Mouse (Mus musculus) embryonic fibroblast, embryonic 13.5 days (primary cell): ENCODE results near the gene Tmem79. TPM values are rescaled to one million over a fixed set of nuclear protein-coding genes. Genes with fewer than 3 reads are reported as not detected.
"Not testable (repeated sequence)": the region's sequence is repeated elsewhere in the genome, so short reads cannot be mapped to it uniquely, and the experiment has no call there.

ENCODE experiments used
- H3K27ac ChIP-seq: 2 replicates; pipeline ENCODE4 v1.5.1; 2012; ENCODE audit warnings: low read length, control low read depth, inconsistent platforms; ENCODE audit not compliant: insufficient read depth
- H3K4me1 ChIP-seq: 2 replicates; pipeline ENCODE4 v1.6.1; 2011; ENCODE audit warnings: low read length; ENCODE audit not compliant: control insufficient read depth, insufficient read depth
- H3K4me3 ChIP-seq: 2 replicates; pipeline ENCODE4 v1.5.1; 2011; ENCODE audit warnings: mild to moderate bottlenecking, control low read depth, low read length; ENCODE audit not compliant: insufficient read depth
- CTCF ChIP-seq: IDR thresholded peaks from 2 replicates; pipeline ENCODE4 v1.5.1; 2011; ENCODE audit warnings: mild to moderate bottlenecking, control low read depth, low read length, moderate library complexity, borderline replicate concordance; ENCODE audit not compliant: insufficient read depth
- POLR2A ChIP-seq: IDR thresholded peaks from 2 replicates; pipeline ENCODE4 v1.6.1; 2011; ENCODE audit warnings: low read depth, mild to moderate bottlenecking, control low read depth, low read length, moderate library complexity
- polyA plus RNA-seq: library from polyadenylated mRNA; stranded (reverse); fragments of >200 nt; gene quantifications from 2 replicates; pipeline ENCODE4 v1.2.4, GENCODE M21; 2011; ENCODE audit warnings: low read depth; ENCODE audit not compliant: missing spikeins, insufficient read length

Tmem79 gene
- polyA plus RNA-seq, 1 experiment = 1.4 TPM

DNA sequence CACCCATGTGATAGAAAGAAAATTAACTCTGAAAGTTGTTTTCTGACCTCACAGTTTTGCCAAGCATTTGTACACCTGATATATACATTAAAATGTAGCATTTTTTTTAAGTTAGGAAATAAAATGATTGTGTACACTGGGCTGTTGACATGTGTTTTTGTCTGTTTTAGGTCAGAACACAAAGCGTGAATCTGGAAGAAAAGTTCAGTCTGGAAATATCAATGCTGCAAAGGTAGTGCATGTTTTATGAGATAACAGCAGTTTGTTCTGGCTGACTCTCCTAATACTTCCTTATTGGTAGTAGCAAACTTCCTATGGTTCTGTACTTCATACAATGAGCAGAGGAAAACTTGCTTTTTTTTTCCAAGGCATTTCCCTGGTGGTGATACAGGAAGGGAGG lies 36.8 kb downstream of the Tmem79 start:
- H3K4me1 ChIP-seq = no peaks in the 10 kb centered on the region
- no peak overlapping the region for H3K27ac ChIP-seq
- TF ChIP-seq POLR2A (no peak), CTCF (no peak)
- H3K4me3 ChIP-seq = no peak overlapping the region

DNA sequence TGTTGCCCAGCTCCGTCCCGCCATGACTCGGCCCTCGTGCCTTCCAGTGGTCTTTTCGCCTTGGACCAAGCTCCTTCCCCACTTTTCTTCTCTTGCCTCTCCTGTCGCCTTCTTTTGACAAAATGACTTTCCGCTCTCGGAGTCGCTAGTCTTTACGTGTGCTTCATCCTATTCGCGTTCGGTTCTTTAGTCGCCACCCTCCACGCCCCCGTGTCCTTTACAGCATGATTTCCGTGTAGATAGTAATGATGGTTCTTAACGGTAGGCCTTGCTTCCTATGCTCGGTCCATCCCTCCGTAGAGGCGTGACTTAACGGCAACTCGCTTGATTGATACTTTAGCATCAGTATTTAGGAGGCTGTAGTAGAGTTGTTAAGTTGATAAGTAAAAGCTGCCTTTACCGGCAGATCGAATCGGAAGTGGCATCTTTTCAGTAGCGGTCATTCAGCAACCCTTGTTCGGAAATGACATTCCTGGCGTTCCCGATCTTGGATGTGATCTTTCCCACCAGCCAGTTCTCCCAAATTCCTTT lies 38.6 kb downstream of the Tmem79 start:
- TF ChIP-seq CTCF (no peak), POLR2A (no peak; the same call in 1 of the 2 replicates)
- H3K4me3 ChIP-seq = peak overlapping the region; percentile 92
- H3K27ac ChIP-seq = peak overlapping the region; percentile 81
- H3K4me1 ChIP-seq = no peaks in the 10 kb centered on the region

DNA sequence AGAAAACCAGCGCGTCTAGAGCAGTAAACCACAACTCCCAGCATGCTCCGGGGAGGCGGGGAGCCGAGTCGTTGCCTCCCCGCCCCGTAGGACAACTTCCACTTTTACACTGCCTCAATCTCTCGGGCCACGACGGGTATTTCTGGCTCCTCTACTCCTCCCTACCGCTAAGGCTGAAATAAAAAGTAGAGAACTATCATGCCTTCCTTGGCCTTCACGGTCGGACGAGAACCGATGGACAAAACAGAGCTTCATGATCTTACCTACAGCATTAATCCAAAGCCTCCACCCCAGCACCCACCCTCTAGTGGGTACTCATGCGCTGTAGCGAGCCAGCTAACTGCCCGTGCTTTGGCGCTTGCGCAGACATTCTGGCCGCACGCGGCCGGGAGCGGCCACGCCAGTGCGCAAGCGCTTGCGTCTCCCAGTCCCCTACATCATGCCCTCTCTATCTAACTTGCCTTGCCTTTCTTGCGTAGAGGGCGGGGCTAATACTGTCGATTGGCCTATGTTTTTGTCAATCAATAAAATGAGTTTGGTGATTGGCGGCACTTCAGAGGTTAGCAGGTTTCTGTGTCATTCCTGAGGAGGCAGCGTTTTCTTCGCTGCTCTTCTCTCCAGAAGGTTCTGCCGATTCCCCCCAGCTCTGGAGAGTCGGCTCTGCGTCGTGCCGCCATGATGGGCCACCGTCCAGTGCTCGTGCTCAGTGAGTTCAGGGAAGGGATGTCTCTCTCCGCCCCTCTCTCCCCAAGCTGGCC lies 39.2 kb downstream of the Tmem79 start, which contains the start of the genes Tsacc and Cct3:
Tsacc (minus strand) TSS at position 439 of the 758 bp plus-strand sequence.
Cct3 (plus strand) TSS at position 556 of the 758 bp plus-strand sequence.
- Histone ChIP-seq H3K27ac (peak within 1 kb of the TSS; percentile 81), H3K4me1 (no peaks in the 10 kb centered on the region), H3K4me3 (peak within 1 kb of the TSS; percentile 92)
- TF ChIP-seq POLR2A = peak; percentile 91
- TF ChIP-seq CTCF = no peak

DNA sequence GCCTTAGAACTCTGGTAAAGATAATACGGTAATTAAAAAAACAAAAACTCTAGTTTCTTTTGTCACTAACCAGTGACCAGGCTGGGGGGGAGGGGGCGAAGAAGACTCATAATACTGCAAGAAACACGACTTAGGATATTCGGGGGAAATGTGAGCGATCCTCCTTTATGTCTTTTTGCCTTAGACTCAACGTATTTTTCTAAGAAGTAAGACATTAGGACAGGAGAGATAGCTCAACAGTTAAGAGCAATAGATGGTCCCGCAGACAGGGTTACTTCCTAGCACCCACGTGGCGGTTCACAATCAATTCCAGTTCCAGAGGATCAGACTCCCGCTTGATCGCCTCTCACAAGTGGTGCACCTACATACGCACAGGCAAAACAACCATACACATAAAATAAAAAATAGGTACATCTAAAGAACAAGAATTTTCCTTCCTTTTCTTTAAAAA lies 39.8 kb downstream of the Tmem79 start:
- H3K4me3 ChIP-seq = peak overlapping the region; percentile 55
- H3K4me1 ChIP-seq = no peaks in the 10 kb centered on the region
- TF ChIP-seq CTCF (no peak), POLR2A (no peak; the same call in 1 of the 2 replicates)
- peak overlapping the region; percentile 77 for H3K27ac ChIP-seq

DNA sequence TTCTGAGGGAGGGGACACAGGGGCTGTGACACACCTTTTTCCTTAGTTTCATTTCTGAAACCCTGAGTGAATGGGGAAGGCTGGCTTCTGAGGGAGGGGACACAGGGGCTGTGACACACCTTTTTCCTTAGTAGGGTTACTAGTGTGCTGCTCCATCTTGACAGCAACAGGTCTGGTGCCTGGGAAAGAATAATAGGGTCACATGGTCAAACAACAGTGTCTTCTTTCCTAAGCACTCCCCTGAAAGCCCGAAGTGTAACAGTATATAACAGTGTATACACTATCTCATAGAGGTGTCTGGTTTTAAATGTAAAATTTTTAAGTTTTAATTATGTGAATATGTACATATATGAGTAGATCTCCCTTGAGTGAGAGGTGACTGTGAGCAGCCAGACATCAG lies 40.7 kb downstream of the Tmem79 start:
- not testable (repeated sequence) for H3K27ac ChIP-seq, H3K4me1 ChIP-seq
- peak overlapping the region; percentile 55; the same call in 1 of the 2 replicates for H3K4me3 ChIP-seq

DNA sequence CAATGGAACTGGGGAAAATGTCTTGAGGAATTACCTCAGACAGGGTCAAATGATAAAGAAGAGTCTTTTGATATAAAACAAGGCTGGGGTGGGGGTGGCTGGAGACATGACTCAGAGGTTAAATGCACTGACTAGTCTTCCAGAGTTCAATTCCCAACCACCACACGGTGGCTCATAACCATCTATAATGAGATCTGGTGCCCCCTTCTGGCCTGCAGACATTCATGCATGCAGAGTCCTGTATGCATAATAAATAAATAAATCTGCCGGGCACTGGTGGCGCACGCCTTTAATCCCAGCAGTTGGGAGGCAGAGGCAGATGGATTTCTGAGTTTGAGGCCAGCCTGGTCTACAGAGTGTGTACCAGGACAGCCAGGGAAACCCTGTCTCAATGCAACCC lies 44.0 kb downstream of the Tmem79 start:
- no peaks in the 10 kb centered on the region for H3K4me1 ChIP-seq
- TF ChIP-seq CTCF = no peak
- no peak for TF ChIP-seq POLR2A
- no peak overlapping the region for H3K27ac ChIP-seq
- H3K4me3 ChIP-seq = no peak overlapping the region

DNA sequence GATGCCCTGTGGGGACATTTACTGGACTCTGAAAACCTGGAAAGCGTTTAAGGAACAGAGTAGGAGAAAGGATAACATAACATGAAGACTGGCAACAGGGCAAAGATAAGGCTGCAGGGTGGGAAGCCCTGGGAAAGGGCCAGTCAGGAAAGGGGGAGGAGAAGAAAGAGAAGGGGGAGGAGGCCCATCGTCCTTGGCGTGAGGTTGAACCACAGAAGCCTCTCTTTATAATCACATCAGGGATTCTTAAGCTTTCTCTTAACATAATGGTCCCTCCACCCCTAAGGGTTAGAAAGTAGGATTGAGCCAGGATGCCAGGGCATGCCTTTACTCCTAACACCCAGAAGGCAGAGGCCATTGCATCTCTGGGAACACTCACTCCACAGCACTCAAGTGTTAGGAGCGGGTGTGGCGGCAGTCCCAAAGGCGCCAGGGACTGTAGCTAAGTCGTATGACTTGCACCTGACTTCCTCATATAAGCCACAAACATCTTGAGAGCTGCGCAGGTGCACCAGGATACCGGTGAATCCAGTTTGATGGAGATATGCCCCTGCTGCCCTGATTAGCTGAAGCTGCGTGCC lies 47.7 kb downstream of the Tmem79 start:
- H3K4me1 ChIP-seq, H3K27ac ChIP-seq, H3K4me3 ChIP-seq: not testable (repeated sequence)

DNA sequence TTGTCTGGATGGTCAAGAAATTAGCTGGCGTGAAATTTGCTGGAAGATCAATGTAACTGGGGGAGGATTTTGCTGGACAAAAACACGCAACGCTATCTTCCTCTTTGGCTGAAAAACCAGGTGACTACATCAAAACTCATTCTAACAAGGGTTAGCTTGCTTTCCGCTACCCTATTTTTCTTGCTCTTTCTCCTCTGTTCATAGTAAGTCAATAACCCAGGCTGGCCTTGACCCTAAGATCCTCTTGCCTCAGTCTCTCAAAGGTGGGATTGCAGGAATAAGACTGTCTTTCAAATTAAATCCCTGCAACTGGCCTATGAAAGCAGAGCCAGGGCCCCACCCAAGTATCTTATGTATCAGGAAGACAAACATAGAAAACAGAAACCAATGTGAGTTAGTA lies 48.8 kb downstream of the Tmem79 start, which contains the start of gene Gm38392:
Gm38392 (minus strand) TSS at position 101 of the 400 bp plus-strand sequence.
- TF ChIP-seq CTCF = no peak
- TF ChIP-seq POLR2A = no peak
- H3K27ac ChIP-seq = no peak within 1 kb of the TSS
- no peak within 1 kb of the TSS for H3K4me3 ChIP-seq
- no peaks in the 10 kb centered on the region for H3K4me1 ChIP-seq

DNA sequence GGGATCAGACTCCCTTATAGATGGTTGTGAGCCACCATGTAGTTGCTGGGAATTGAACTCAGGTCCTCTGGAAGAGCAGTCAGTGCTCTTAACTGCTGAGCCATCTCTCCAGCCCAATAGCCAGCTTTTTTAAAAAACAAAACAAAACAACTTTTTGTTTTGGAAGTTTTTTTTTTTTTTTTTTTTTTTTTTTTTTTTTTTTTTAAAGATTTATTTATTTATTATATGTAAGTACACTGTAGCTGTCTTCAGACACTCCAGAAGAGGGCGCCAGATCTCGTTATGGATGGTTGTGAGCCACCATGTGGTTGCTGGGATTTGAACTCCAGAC lies 50.4 kb downstream of the Tmem79 start:
- H3K27ac ChIP-seq, H3K4me3 ChIP-seq, H3K4me1 ChIP-seq: not testable (repeated sequence)

DNA sequence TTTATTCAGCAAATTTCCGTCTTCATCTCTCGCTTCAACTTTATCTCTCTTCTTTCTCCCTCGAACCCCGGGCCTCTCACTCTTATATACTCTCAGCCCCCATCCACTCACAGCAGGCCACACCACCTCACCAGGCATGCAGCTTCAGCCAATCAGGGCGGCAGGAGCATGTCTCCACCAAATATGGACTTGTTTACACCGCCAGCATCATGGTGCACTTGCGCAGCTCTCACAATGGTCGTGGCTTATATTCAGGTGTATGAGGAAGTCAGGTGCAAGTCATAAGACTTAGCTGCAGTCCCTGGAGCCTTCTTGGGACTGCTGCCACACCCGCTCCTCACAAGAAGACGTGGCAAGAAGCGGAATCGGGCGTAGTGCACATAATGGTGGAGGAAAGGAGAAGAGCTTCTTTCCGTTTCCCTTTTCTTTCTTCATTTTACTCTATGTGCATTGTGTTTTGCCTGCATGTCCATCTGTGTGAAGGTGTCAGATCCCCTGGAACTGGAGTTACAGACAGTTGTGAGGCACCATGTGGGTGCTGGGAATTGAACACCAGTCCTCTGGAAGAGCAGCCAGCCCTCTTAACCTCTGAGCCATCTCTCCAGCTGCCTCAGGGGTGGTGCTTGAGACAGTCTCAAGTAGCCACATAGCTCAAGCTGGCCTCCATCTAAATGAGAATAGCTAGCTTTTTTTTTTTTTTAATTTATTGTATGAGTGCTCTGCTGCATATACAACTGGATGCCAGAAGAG lies 51.0 kb downstream of the Tmem79 start:
- not testable (repeated sequence) for H3K4me1 ChIP-seq, H3K27ac ChIP-seq

DNA sequence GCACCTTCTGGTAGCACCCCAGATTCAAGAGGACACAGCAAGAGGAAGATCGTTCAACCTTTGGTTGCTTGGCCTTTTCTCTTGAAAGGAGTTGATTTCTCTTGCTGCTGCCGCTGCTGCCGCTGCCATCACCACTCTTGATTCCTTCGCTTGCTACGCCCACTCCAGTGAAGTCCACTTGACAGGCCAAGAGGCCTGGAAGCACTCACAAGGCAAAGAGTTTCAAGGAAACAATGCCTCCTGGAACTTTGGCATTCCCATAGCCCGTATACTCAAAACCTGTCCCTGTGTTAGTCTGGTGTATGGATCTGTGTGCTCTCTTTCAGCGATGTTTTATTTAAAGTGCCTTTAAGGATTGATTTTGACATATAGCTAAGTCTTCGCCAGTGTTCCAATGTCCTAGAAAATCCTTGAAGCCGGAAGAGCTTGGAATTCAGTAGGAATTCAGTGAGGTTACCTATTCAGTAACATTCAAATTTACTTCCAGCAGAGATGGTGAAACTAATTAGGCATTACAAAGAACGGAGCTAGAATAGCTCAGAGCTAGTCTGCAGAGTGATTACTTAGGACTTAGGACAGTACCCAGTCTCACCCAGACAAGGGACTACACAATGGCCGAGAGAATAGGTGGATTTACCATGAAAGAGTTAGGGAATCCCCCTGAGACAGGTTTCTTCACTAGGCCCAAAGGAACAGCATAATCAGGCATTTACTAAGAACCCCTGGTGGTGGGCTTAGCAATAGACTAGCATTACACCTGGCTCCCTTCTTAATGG lies 54.6 kb downstream of the Tmem79 start:
- H3K27ac ChIP-seq, H3K4me3 ChIP-seq, H3K4me1 ChIP-seq: not testable (repeated sequence)

More for the DNA sequence above, 51.0 kb downstream of the Tmem79 start:
- H3K4me3 ChIP-seq = not testable (repeated sequence)
